Mouse (Mus musculus): Measurements from ENCODE around the gene Ampd1. TPM values are rescaled to one million over a fixed set of nuclear protein-coding genes. Genes with fewer than 3 reads are reported as not detected.

The Ampd1 gene
- polyA plus RNA-seq, 1 experiment: 5.1 TPM

- Histone ChIP-seq H3K27me3 (replicated peaks; ENCODE audit: control insufficient read depth, insufficient read depth, low read length) (no peaks in the 10 kb centered on the region), H3K4me1 (ENCODE audit: control insufficient read depth, insufficient read depth, low read length) (no peaks in the 10 kb centered on the region), H3K27ac (ENCODE audit: insufficient read depth, low read depth, low read length) (no peak overlapping the region), H3K36me3 (ENCODE audit: control insufficient read depth, insufficient read depth, low read length) (no peaks in the 10 kb centered on the region), H3K4me3 (ENCODE audit: insufficient read depth, low read depth, low read length) (no peak overlapping the region)
- WGBS: 80% methylated on average over 17 of the region's 17 CpGs
- TF ChIP-seq CTCF (conservative IDR thresholded peaks at IDR 0.05; ENCODE audit: insufficient read depth, insufficient read length, low read depth, low read length): no peak
- no peak for TF ChIP-seq POLR2A (IDR thresholded peaks at IDR 0.05; ENCODE audit: low read depth, low read length)
- DNase-seq: no peak
These were observed 8.1 kb downstream of the Ampd1 start for GRCm38 (mm10) chr3:103081861-103082453.

GRCm38 (mm10) chr3:103082761-103083160 lies 8.9 kb downstream of the Ampd1 start:
- 88% methylated on average over 5 of the region's 5 CpGs for WGBS
- Histone ChIP-seq H3K36me3 (ENCODE audit: control insufficient read depth, insufficient read depth, low read length) (no peaks in the 10 kb centered on the region), H3K4me1 (ENCODE audit: control insufficient read depth, insufficient read depth, low read length) (no peaks in the 10 kb centered on the region), H3K27ac (ENCODE audit: insufficient read depth, low read depth, low read length) (no peak overlapping the region), H3K27me3 (replicated peaks; ENCODE audit: control insufficient read depth, insufficient read depth, low read length) (no peaks in the 10 kb centered on the region), H3K4me3 (ENCODE audit: insufficient read depth, low read depth, low read length) (no peak overlapping the region)
- no peak for DNase-seq
- TF ChIP-seq CTCF (conservative IDR thresholded peaks at IDR 0.05; ENCODE audit: insufficient read depth, insufficient read length, low read depth, low read length) (no peak), POLR2A (IDR thresholded peaks at IDR 0.05; ENCODE audit: low read depth, low read length) (no peak)

GRCm38 (mm10) chr3:103085986-103086385 lies 12.2 kb downstream of the Ampd1 start:
- no peak for DNase-seq
- 81% methylated on average over 3 of the region's 3 CpGs for WGBS
- no peaks in the 10 kb centered on the region for H3K4me1 ChIP-seq (ENCODE audit: control insufficient read depth, insufficient read depth, low read length)
- H3K4me3 ChIP-seq (ENCODE audit: insufficient read depth, low read depth, low read length): no peak overlapping the region
- no peaks in the 10 kb centered on the region for H3K27me3 ChIP-seq (replicated peaks; ENCODE audit: control insufficient read depth, insufficient read depth, low read length)
- no peaks in the 10 kb centered on the region for H3K36me3 ChIP-seq (ENCODE audit: control insufficient read depth, insufficient read depth, low read length)
- no peak overlapping the region for H3K27ac ChIP-seq (ENCODE audit: insufficient read depth, low read depth, low read length)
- TF ChIP-seq CTCF (conservative IDR thresholded peaks at IDR 0.05; ENCODE audit: insufficient read depth, insufficient read length, low read depth, low read length) (no peak), POLR2A (IDR thresholded peaks at IDR 0.05; ENCODE audit: low read depth, low read length) (no peak)

GRCm38 (mm10) chr3:103091753-103092152 lies 17.9 kb downstream of the Ampd1 start:
- Histone ChIP-seq H3K36me3 (ENCODE audit: control insufficient read depth, insufficient read depth, low read length) (no peaks in the 10 kb centered on the region), H3K27me3 (replicated peaks; ENCODE audit: control insufficient read depth, insufficient read depth, low read length) (no peaks in the 10 kb centered on the region), H3K4me1 (ENCODE audit: control insufficient read depth, insufficient read depth, low read length) (no peaks in the 10 kb centered on the region), H3K4me3 (ENCODE audit: insufficient read depth, low read depth, low read length) (no peak overlapping the region), H3K27ac (ENCODE audit: insufficient read depth, low read depth, low read length) (no peak overlapping the region)
- DNase-seq: no peak
- 96% methylated on average over 2 of the region's 2 CpGs for WGBS
- TF ChIP-seq POLR2A (IDR thresholded peaks at IDR 0.05; ENCODE audit: low read depth, low read length) (no peak), CTCF (conservative IDR thresholded peaks at IDR 0.05; ENCODE audit: insufficient read depth, insufficient read length, low read depth, low read length) (no peak)

GRCm38 (mm10) chr3:103098662-103099061 lies 24.8 kb downstream of the Ampd1 start:
- H3K27ac ChIP-seq (ENCODE audit: insufficient read depth, low read depth, low read length): no peak overlapping the region
- H3K27me3 ChIP-seq (replicated peaks; ENCODE audit: control insufficient read depth, insufficient read depth, low read length): no peaks in the 10 kb centered on the region
- DNase-seq: no peak
- 83% methylated on average over 23 of the region's 23 CpGs for WGBS
- no peak for TF ChIP-seq CTCF (conservative IDR thresholded peaks at IDR 0.05; ENCODE audit: insufficient read depth, insufficient read length, low read depth, low read length)
- no peak for TF ChIP-seq POLR2A (IDR thresholded peaks at IDR 0.05; ENCODE audit: low read depth, low read length)
- H3K36me3 ChIP-seq (ENCODE audit: control insufficient read depth, insufficient read depth, low read length): no peaks in the 10 kb centered on the region
- H3K4me3 ChIP-seq (ENCODE audit: insufficient read depth, low read depth, low read length): no peak overlapping the region
- no peaks in the 10 kb centered on the region for H3K4me1 ChIP-seq (ENCODE audit: control insufficient read depth, insufficient read depth, low read length)

GRCm38 (mm10) chr3:103099667-103100066 lies 25.9 kb downstream of the Ampd1 start:
- WGBS: 85% methylated on average over 6 of the region's 6 CpGs
- no peaks in the 10 kb centered on the region for H3K27me3 ChIP-seq (replicated peaks; ENCODE audit: control insufficient read depth, insufficient read depth, low read length)
- no peak for DNase-seq

GRCm38 (mm10) chr3:103100735-103101134 lies 26.9 kb downstream of the Ampd1 start:
- 57% methylated on average over 2 of the region's 2 CpGs for WGBS
- H3K4me3 ChIP-seq (ENCODE audit: insufficient read depth, low read depth, low read length): no peak overlapping the region
- no peaks in the 10 kb centered on the region for H3K4me1 ChIP-seq (ENCODE audit: control insufficient read depth, insufficient read depth, low read length)
- TF ChIP-seq CTCF (conservative IDR thresholded peaks at IDR 0.05; ENCODE audit: insufficient read depth, insufficient read length, low read depth, low read length) (no peak), POLR2A (IDR thresholded peaks at IDR 0.05; ENCODE audit: low read depth, low read length) (no peak)
- no peak for DNase-seq
- no peak overlapping the region for H3K27ac ChIP-seq (ENCODE audit: insufficient read depth, low read depth, low read length)
- no peaks in the 10 kb centered on the region for H3K27me3 ChIP-seq (replicated peaks; ENCODE audit: control insufficient read depth, insufficient read depth, low read length)
- H3K36me3 ChIP-seq (ENCODE audit: control insufficient read depth, insufficient read depth, low read length): no peaks in the 10 kb centered on the region

More at GRCm38 (mm10) chr3:103099667-103100066, 25.9 kb downstream of the Ampd1 start:
- no peak overlapping the region for H3K27ac ChIP-seq (ENCODE audit: insufficient read depth, low read depth, low read length)
- no peaks in the 10 kb centered on the region for H3K36me3 ChIP-seq (ENCODE audit: control insufficient read depth, insufficient read depth, low read length)
- no peaks in the 10 kb centered on the region for H3K4me1 ChIP-seq (ENCODE audit: control insufficient read depth, insufficient read depth, low read length)
- H3K4me3 ChIP-seq (ENCODE audit: insufficient read depth, low read depth, low read length): no peak overlapping the region
- TF ChIP-seq CTCF (conservative IDR thresholded peaks at IDR 0.05; ENCODE audit: insufficient read depth, insufficient read length, low read depth, low read length) (peak; percentile 13; the same call in 1 of the 2 replicates), POLR2A (IDR thresholded peaks at IDR 0.05; ENCODE audit: low read depth, low read length) (no peak)
